Comparison of ENCODE assay signal across 14 mouse cellular contexts in genomic region chr5:115492711-115493335, GRCm38 (mm10). TPM values are rescaled to one million over a fixed set of nuclear protein-coding genes. Genes with fewer than 3 reads are reported as not detected.
A peak's percentile ranks its signal among the peaks of the same experiment; 100 is the strongest.
DNase-seq lines count a peak whose midpoint lies in the region; ATAC-seq and TF ChIP-seq lines count a peak whose summit lies in the region.
"Had no signal": no experiment of that assay in that cellular context is flagged by ENCODE, and none has a peak within 500 bp of the region (broad histone marks: within the 10 kb centered on the region; RNA-seq: fewer than 3 reads in every experiment).

No protein-coding gene starts in this region.

- 0 out of 2 replicates have a peak overlapping the region, but pooled peaks have one; percentile 63 for H3K9ac ChIP-seq in heart, embryonic 13.5 days
- no peak overlapping the region; the same call in 1 of the 2 replicates for H3K9ac ChIP-seq in MEL (ENCODE audit: control insufficient read depth, low read depth, low read length, poor library complexity, severe bottlenecking)
- no peak overlapping the region for H3K9ac ChIP-seq in intestine, embryonic 15.5 days

- no peak for TF ChIP-seq RAD21 in MEL (IDR thresholded peaks at IDR 0.05; ENCODE audit: low read depth, low read length)

- H3K36me3 ChIP-seq in heart, embryonic 13.5 days, result no peaks in the 10 kb centered on the region
- peaks cover 0 to 8% of the 10 kb centered on the region in 2 experiments; a peak in 2 of 4 replicates for H3K36me3 ChIP-seq in MEL (ENCODE audit: control insufficient read depth in 1 of 2, insufficient read depth in 2 of 2, low read length in 2 of 2)
- H3K36me3 ChIP-seq in intestine, embryonic 15.5 days, result no peaks in the 10 kb centered on the region
- H3K36me3 ChIP-seq: forebrain, embryonic 12.5 days; G1E; liver, embryonic 13.5 days had no signal

- no peaks in the 10 kb centered on the region for H3K27me3 ChIP-seq in heart, embryonic 13.5 days (replicated peaks)
- H3K27me3 ChIP-seq in MEL (ENCODE audit: control insufficient read depth in 1 of 2, insufficient read depth in 2 of 2, low read length in 2 of 2), result no peaks in the 10 kb centered on the region
- H3K27me3 ChIP-seq in intestine, embryonic 15.5 days (replicated peaks), result no peaks in the 10 kb centered on the region

- TF ChIP-seq POLR2A in MEL (IDR thresholded peaks at IDR 0.05; ENCODE audit: control insufficient read depth in 1 of 2, insufficient read depth in 1 of 2, low read depth in 1 of 2, low read length in 2 of 2, poor library complexity in 1 of 2), result no peak

- ATAC-seq in heart, embryonic 13.5 days (ENCODE audit: extremely low read depth, insufficient number of reproducible peaks, low FRiP score, low TSS enrichment), result no peak
- no peak for ATAC-seq in intestine, embryonic 15.5 days
- ATAC-seq: hindbrain, postnatal 0 days had no signal

- no peak overlapping the region for H3K4me3 ChIP-seq in heart, embryonic 13.5 days
- no peak overlapping the region for H3K4me3 ChIP-seq in MEL (ENCODE audit: control insufficient read depth in 1 of 2, insufficient read depth in 1 of 2, low read depth in 2 of 2, low read length in 2 of 2)
- no peak overlapping the region for H3K4me3 ChIP-seq in intestine, embryonic 15.5 days (replicated peaks)

- TF ChIP-seq EP300 in MEL (IDR thresholded peaks at IDR 0.05; ENCODE audit: low read depth in 1 of 2, low read length in 2 of 2), result no peak

- peaks cover 41% of the 10 kb centered on the region for H3K4me1 ChIP-seq in heart, embryonic 13.5 days
- H3K4me1 ChIP-seq in MEL (ENCODE audit: control insufficient read depth in 1 of 2, insufficient read depth in 2 of 2, low read length in 2 of 2), result peaks cover 0 to 10% of the 10 kb centered on the region in 2 experiments; a peak in 2 of 4 replicates
- H3K4me1 ChIP-seq in intestine, embryonic 15.5 days (replicated peaks), result peaks cover 27% of the 10 kb centered on the region

- 70% methylated on average over 6 of the region's 6 CpGs for WGBS in heart, embryonic 13.5 days
- 51% methylated on average over 6 of the region's 6 CpGs for WGBS in intestine, embryonic 15.5 days

- no peak overlapping the region for H3K4me2 ChIP-seq in heart, embryonic 13.5 days
- no peak overlapping the region for H3K4me2 ChIP-seq in intestine, embryonic 15.5 days (replicated peaks)

- H3K27ac ChIP-seq in heart, embryonic 13.5 days (replicated peaks), result peak overlapping the region; percentile 84
- no peak overlapping the region for H3K27ac ChIP-seq in MEL (ENCODE audit: control insufficient read depth, low read depth, low read length)
- H3K27ac ChIP-seq in intestine, embryonic 15.5 days, result peak overlapping the region; percentile 61; the same call in 1 of the 2 replicates
- H3K27ac ChIP-seq: hindbrain, postnatal 0 days had no signal

- no peaks in the 10 kb centered on the region for H3K9me3 ChIP-seq in heart, embryonic 13.5 days
- no peaks in the 10 kb centered on the region for H3K9me3 ChIP-seq in MEL (replicated peaks; ENCODE audit: insufficient read depth, low read length)
- no peaks in the 10 kb centered on the region for H3K9me3 ChIP-seq in intestine, embryonic 15.5 days
- H3K9me3 ChIP-seq: forebrain, embryonic 12.5 days; G1E; liver, embryonic 13.5 days had no signal

- TF ChIP-seq CTCF in MEL (IDR thresholded peaks at IDR 0.05 in 2 of 3, conservative IDR thresholded peaks at IDR 0.05 in 1 of 3; ENCODE audit: control insufficient read depth in 1 of 3, insufficient read depth in 1 of 3, low read depth in 2 of 3, low read length in 3 of 3, poor library complexity in 1 of 3, severe bottlenecking in 1 of 3), result no peak

- H3K79me2 ChIP-seq in MEL (ENCODE audit: control insufficient read depth, insufficient read depth, low read length, poor library complexity), result no peaks in the 10 kb centered on the region

- DNase-seq in heart, postnatal 25 days (ENCODE audit: low spot score), result no peak
- DNase-seq in 3T3-L1 (ENCODE audit: low read depth, low spot score) (peak; percentile 83), MEL (ENCODE audit: low read depth, low spot score) (peak; percentile 63)
- no peak for DNase-seq in urinary bladder, postnatal 14 days (ENCODE audit: low spot score)
- no peak for DNase-seq in ovary, adult 18-20 months (ENCODE audit: low spot score)
- DNase-seq: gastrocnemius, postnatal 14 days; liver, embryonic 13.5 days had no signal

- intact Hi-C loops in heart, postnatal 25 days (cut with DNase I), result loop anchor here (5.0 kb wide), 1 partner anchor 139 kb away; the partner anchor contains the start of gene Rab35

TF ChIP-seq in MEL, 35 proteins besides CTCF, POLR2A, EP300 and RAD21:
- no peak for TF ChIP-seq BHLHE40 (IDR thresholded peaks at IDR 0.05; ENCODE audit: borderline replicate concordance, low read depth, low read length)

RNA-seq across cellular contexts. Expression of gene Sirt4, which starts 8.3 kb away (rescaled TPM):
- polyA plus RNA-seq in heart, embryonic 13.5 days (2015; fragmentation: Nextera tagmentation; extraction: Ambion mirVana), result 18.9 and 19.8 TPM in 2 replicates
- total RNA-seq in heart, postnatal 25 days (2021), result 10 to 100 TPM; 16.8 to 18.5 TPM
- total RNA-seq in MEL (2012; rRNA removed), result 7.6 and 9.2 TPM in 2 replicates
- 10 to 100 TPM in 1 of 2 experiments, not detected in 1; 10.3 TPM for polyA plus RNA-seq in MEL (2012; ENCODE audit: insufficient read depth in 1 of 2, insufficient read length in 2 of 2, low read depth in 1 of 2, low replicate concordance in 2 of 2, missing spikeins in 1 of 2)
- 18.6 and 19.8 TPM in 2 replicates for polyA plus RNA-seq in intestine, embryonic 15.5 days (2015; fragmentation: Nextera tagmentation; extraction: Ambion mirVana)

RNA-seq across cellular contexts. Expression of gene Pxn, which starts 13.7 kb away (rescaled TPM):
- 29.7 and 31.7 TPM in 2 replicates for polyA plus RNA-seq in heart, embryonic 13.5 days (2015; fragmentation: Nextera tagmentation; extraction: Ambion mirVana)
- total RNA-seq in heart, postnatal 25 days (2021), result 10 to 100 TPM; 34.4 to 39.5 TPM
- total RNA-seq in MEL (2012; rRNA removed), result 12.7 and 15.2 TPM in 2 replicates
- 100 to 1,000 TPM in 1 of 2 experiments, 10 to 100 TPM in 1; 29.2 to 167 TPM for polyA plus RNA-seq in MEL (2012; ENCODE audit: insufficient read depth in 1 of 2, insufficient read length in 2 of 2, low read depth in 1 of 2, low replicate concordance in 2 of 2, missing spikeins in 1 of 2)
- polyA plus RNA-seq in intestine, embryonic 15.5 days (2015; fragmentation: Nextera tagmentation; extraction: Ambion mirVana), result 56.9 and 58.2 TPM in 2 replicates

RNA-seq across cellular contexts. Expression of gene Pla2g1b, which starts 26.8 kb away (rescaled TPM):
- 0.88 and 1.1 TPM in 2 replicates for polyA plus RNA-seq in heart, embryonic 13.5 days (2015; fragmentation: Nextera tagmentation; extraction: Ambion mirVana)
- total RNA-seq in heart, postnatal 25 days (2021), result not detected
- 0.58 and 0.92 TPM in 2 replicates for total RNA-seq in MEL (2012; rRNA removed)
- polyA plus RNA-seq in MEL (2012; ENCODE audit: insufficient read depth in 1 of 2, insufficient read length in 2 of 2, low read depth in 1 of 2, low replicate concordance in 2 of 2, missing spikeins in 1 of 2), result 1 to 10 TPM in 1 of 2 experiments, not detected in 1; 6.6 TPM
- polyA plus RNA-seq in intestine, embryonic 15.5 days (2015; fragmentation: Nextera tagmentation; extraction: Ambion mirVana), result 2.1 and 2.9 TPM in 2 replicates
- total RNA-seq: G1E; gastrocnemius, postnatal 14 days; hindbrain, postnatal 0 days; megakaryocyte-erythroid progenitor cell, adult 5-6 weeks had no signal
- polyA plus RNA-seq: cortical plate, adult 2 months; forebrain, embryonic 12.5 days; hindbrain, postnatal 0 days; liver, embryonic 13.5 days had no signal

Comparison
In these comparisons a context has a peak if more than half of its experiments do, and no peak if none do; other contexts are left out.
1. DNase-seq: peak in 3T3-L1 (single experiment) and MEL (single experiment); none in heart, postnatal 25 days (single experiment), urinary bladder, postnatal 14 days (single experiment) and ovary, adult 18-20 months (single experiment).